Mouse (Mus musculus): ENCODE data around the gene Lrrn3.

The Lrrn3 gene

GRCm38 (mm10) chr12:41436206-41436985 lies 49.8 kb downstream of the Lrrn3 start:
- no peak for DNase-seq (ENCODE audit: low read depth, low spot score)

- DNase-seq (ENCODE audit: low read depth, low spot score), result no peak
Observed at GRCm38 (mm10) chr12:41428806-41429205, 57.4 kb downstream of the Lrrn3 start.

- no peak for DNase-seq (ENCODE audit: low read depth, low spot score)
Observed at GRCm38 (mm10) chr12:41427464-41427863, 58.8 kb downstream of the Lrrn3 start.

GRCm38 (mm10) chr12:41425101-41425679 lies 61.0 kb downstream of the Lrrn3 start:
- DNase-seq (ENCODE audit: low read depth, low spot score), result no peak

GRCm38 (mm10) chr12:41417961-41418360 lies 68.3 kb downstream of the Lrrn3 start:
- no peak for DNase-seq (ENCODE audit: low read depth, low spot score)

- DNase-seq (ENCODE audit: low read depth, low spot score), result no peak
Observed at GRCm38 (mm10) chr12:41417099-41417498, 69.1 kb downstream of the Lrrn3 start.

GRCm38 (mm10) chr12:41416635-41417034 lies 69.6 kb downstream of the Lrrn3 start:
- no peak for DNase-seq (ENCODE audit: low read depth, low spot score)

- DNase-seq (ENCODE audit: low read depth, low spot score), result peak; percentile 27
Observed at GRCm38 (mm10) chr12:41409431-41409830, 76.8 kb downstream of the Lrrn3 start.

- DNase-seq (ENCODE audit: low read depth, low spot score), result no peak
Observed at GRCm38 (mm10) chr12:41401923-41402322, 84.3 kb downstream of the Lrrn3 start.
